Mouse (Mus musculus) kidney, adult 2 months (tissue): ENCODE results near the gene Pdzrn3. TPM values are rescaled to one million over a fixed set of nuclear protein-coding genes. Genes with fewer than 3 reads are reported as not detected.

Source experiments
- DNase-seq: peaks from one replicate; pipeline ENCODE4 v3.0.0; 2021
- H3K27ac ChIP-seq: fragments of 200-500 bp; 2 replicates; pipeline ENCODE4 v1.5.1; 2012; ENCODE audit warnings: low read depth, low read length, control low read depth, inconsistent platforms; ENCODE audit not compliant: insufficient read depth
- H3K27me3 ChIP-seq: fragments of 200-500 bp; replicated peaks from 2 replicates; pipeline ENCODE4 v1.6.1; 2012; ENCODE audit warnings: mild to moderate bottlenecking, moderate library complexity, low read length, inconsistent platforms; ENCODE audit not compliant: control insufficient read depth, insufficient read depth
- H3K36me3 ChIP-seq: fragments of 200-500 bp; 2 replicates; pipeline ENCODE4 v1.6.1; 2012; ENCODE audit warnings: mild to moderate bottlenecking, moderate library complexity, low read length, inconsistent platforms; ENCODE audit not compliant: control insufficient read depth, insufficient read depth
- H3K4me1 ChIP-seq: fragments of 200-500 bp; 2 replicates; pipeline ENCODE4 v1.6.1; 2011; ENCODE audit warnings: low read length; ENCODE audit not compliant: control insufficient read depth, insufficient read depth
- H3K4me3 ChIP-seq: fragments of 200-500 bp; 2 replicates; pipeline ENCODE4 v1.5.1; 2011; ENCODE audit warnings: mild to moderate bottlenecking, low read depth, low read length, control low read depth; ENCODE audit not compliant: insufficient read depth
- CTCF ChIP-seq: fragments of 200-500 bp; conservative IDR thresholded peaks from 2 replicates; pipeline ENCODE4 v1.5.1; 2011; ENCODE audit warnings: low read depth, mild to moderate bottlenecking, control low read depth, low read length, moderate library complexity, mixed read lengths; ENCODE audit not compliant: insufficient read depth, insufficient read length
- POLR2A ChIP-seq: fragments of 200-500 bp; IDR thresholded peaks from one replicate; pipeline ENCODE4 v1.6.1; 2011; ENCODE audit warnings: low read depth, low read length, control low read depth
- WGBS: fragments of 180-500 bp; shearing (Covaris S2); methylation state at CpG from one replicate; pipeline ENCODE4 v1.1.7; 2018; 5-methylcytosine and 5-hydroxymethylcytosine counted together
- polyA plus RNA-seq: library from polyadenylated mRNA; depleted of rRNA; stranded (reverse); fragments of >200 nt; gene quantifications from 2 replicates; pipeline ENCODE4 v1.2.3, GENCODE M21; 2012

The Pdzrn3 gene
- polyA plus RNA-seq, 1 experiment = 11.9 TPM

- H3K36me3 ChIP-seq = no peaks in the 10 kb centered on the region
- peak; percentile 77 for DNase-seq
- H3K4me3 ChIP-seq = no peak overlapping the region
- 9% methylated on average over 5 of the region's 5 CpGs for WGBS
- no peaks in the 10 kb centered on the region; the same call in 1 of the 2 replicates for H3K4me1 ChIP-seq
- no peak overlapping the region for H3K27ac ChIP-seq
- TF ChIP-seq CTCF (peak; percentile 80), POLR2A (no peak)
- no peaks in the 10 kb centered on the region for H3K27me3 ChIP-seq
These were observed 180.1 kb downstream of the Pdzrn3 start for GRCm38 (mm10) chr6:101197642-101198041.

- DNase-seq = no peak
- TF ChIP-seq CTCF (no peak), POLR2A (no peak)
- no peaks in the 10 kb centered on the region for H3K27me3 ChIP-seq
- H3K4me1 ChIP-seq = no peaks in the 10 kb centered on the region; the same call in 1 of the 2 replicates
- 72% methylated on average over 5 of the region's 5 CpGs for WGBS
- H3K36me3 ChIP-seq = no peaks in the 10 kb centered on the region
- no peak overlapping the region for H3K27ac ChIP-seq
- no peak overlapping the region for H3K4me3 ChIP-seq
These were observed 181.8 kb downstream of the Pdzrn3 start for GRCm38 (mm10) chr6:101195891-101196290.

GRCm38 (mm10) chr6:101194386-101194925, 183.2 kb downstream of the Pdzrn3 start:
- no peaks in the 10 kb centered on the region for H3K27me3 ChIP-seq
- no peaks in the 10 kb centered on the region; the same call in 1 of the 2 replicates for H3K4me1 ChIP-seq
- no peaks in the 10 kb centered on the region for H3K36me3 ChIP-seq
- 40% methylated on average over 8 of the region's 8 CpGs for WGBS
- no peak overlapping the region for H3K27ac ChIP-seq
- no peak for TF ChIP-seq POLR2A
- no peak for TF ChIP-seq CTCF
- H3K4me3 ChIP-seq = no peak overlapping the region
- DNase-seq = no peak

- DNase-seq = no peak
- H3K27ac ChIP-seq = no peak overlapping the region
- no peak for TF ChIP-seq CTCF
- no peak for TF ChIP-seq POLR2A
- H3K36me3 ChIP-seq = no peaks in the 10 kb centered on the region
- H3K4me3 ChIP-seq = no peak overlapping the region
- 92% methylated on average over 5 of the region's 5 CpGs for WGBS
- H3K27me3 ChIP-seq = no peaks in the 10 kb centered on the region
- H3K4me1 ChIP-seq = no peaks in the 10 kb centered on the region
These were observed 186.1 kb downstream of the Pdzrn3 start for GRCm38 (mm10) chr6:101191576-101191975.

- no peak overlapping the region for H3K4me3 ChIP-seq
These were observed 190.4 kb downstream of the Pdzrn3 start for GRCm38 (mm10) chr6:101187322-101187721.

GRCm38 (mm10) chr6:101186887-101187286, 190.8 kb downstream of the Pdzrn3 start:
- H3K4me3 ChIP-seq = no peak overlapping the region
- WGBS = 68% methylated on average over 3 of the region's 3 CpGs
- no peaks in the 10 kb centered on the region for H3K27me3 ChIP-seq
- no peak for DNase-seq
- H3K36me3 ChIP-seq = no peaks in the 10 kb centered on the region
- TF ChIP-seq CTCF (no peak), POLR2A (no peak)
- no peak overlapping the region for H3K27ac ChIP-seq
- H3K4me1 ChIP-seq = no peaks in the 10 kb centered on the region

More at GRCm38 (mm10) chr6:101187322-101187721, 190.4 kb downstream of the Pdzrn3 start:
- no peaks in the 10 kb centered on the region for H3K4me1 ChIP-seq
- TF ChIP-seq CTCF (no peak), POLR2A (no peak)
- DNase-seq = no peak
- no peaks in the 10 kb centered on the region for H3K27me3 ChIP-seq
- H3K27ac ChIP-seq = no peak overlapping the region
- WGBS = 86% methylated on average over 6 of the region's 6 CpGs
- H3K36me3 ChIP-seq = no peaks in the 10 kb centered on the region

- WGBS = 63% methylated on average over 10 of the region's 10 CpGs
- TF ChIP-seq POLR2A (no peak), CTCF (no peak)
- H3K36me3 ChIP-seq = no peaks in the 10 kb centered on the region
- no peak overlapping the region for H3K27ac ChIP-seq
- DNase-seq = no peak
- H3K4me1 ChIP-seq = no peaks in the 10 kb centered on the region
- H3K4me3 ChIP-seq = no peak overlapping the region
- H3K27me3 ChIP-seq = no peaks in the 10 kb centered on the region
These were observed 193.5 kb downstream of the Pdzrn3 start for GRCm38 (mm10) chr6:101184103-101184785.
